Mouse (Mus musculus): Measurements from ENCODE around the gene Fkbp1b.

DNA sequence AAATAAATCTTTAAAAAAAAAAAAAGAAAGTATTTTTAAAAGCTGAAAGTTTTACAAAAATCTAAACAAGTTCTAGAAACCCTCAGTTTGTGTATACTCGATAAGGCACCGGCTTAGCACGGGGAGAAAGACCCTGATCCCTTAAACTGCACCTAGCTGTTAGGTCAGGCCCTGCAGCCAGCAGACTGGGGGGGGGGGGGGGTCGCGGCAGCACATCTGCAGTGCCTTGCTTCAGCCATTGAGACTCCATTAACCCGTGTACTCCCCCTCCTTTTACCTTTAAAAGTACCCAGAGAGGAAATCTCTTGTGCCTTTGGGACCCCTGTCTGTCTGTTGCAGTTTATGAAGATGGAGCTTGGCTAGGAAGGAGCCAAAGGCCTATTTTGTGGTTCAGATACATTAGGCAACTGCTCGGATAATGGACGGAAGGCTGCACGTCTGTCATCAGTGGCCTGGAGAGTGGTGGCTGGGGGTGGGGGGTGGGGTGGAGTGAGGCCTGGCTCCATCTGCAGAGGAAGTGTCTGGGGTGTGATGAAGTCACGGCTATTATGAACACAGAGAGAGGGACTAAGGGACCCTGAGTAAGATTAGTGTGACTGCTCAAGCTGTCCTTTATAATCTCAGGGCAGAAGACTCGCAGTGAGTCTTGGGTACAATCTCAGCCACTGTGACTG lies 18.0 kb upstream of the Fkbp1b start:
- TF ChIP-seq CTCF (conservative IDR thresholded peaks at IDR 0.05; ENCODE audit: low read length) (no peak), POU5F1 (IDR thresholded peaks at IDR 0.05; ENCODE audit: borderline replicate concordance, low read length) (no peak)

Data from E14TG2a.4 (cell line).